Mouse (Mus musculus) heart, embryonic 14.5 days (tissue): Measurements from ENCODE around the gene Nsmce1. TPM values are rescaled to one million over a fixed set of nuclear protein-coding genes. Genes with fewer than 3 reads are reported as not detected.
A peak's percentile ranks its signal among the peaks of the same experiment; 100 is the strongest.

ENCODE experiments used
- ATAC-seq: fragments of 200-750 bp; cut with Nextera tagmentation; 2 replicates; pipeline ENCODE4 v1.8.0; 2017; ENCODE audit warnings: low read depth, moderate TSS enrichment; ENCODE audit not compliant: insufficient number of reproducible peaks, insufficient read depth, low FRiP score
- H3K27ac ChIP-seq, 2 experiments: fragments of 200-500 bp in 1 of 2; fragments of 300-500 bp in 1 of 2; sonication (generic) in 1 of 2; replicated peaks in 1 of 2; 2 replicates each; pipeline ENCODE4 v1.5.1; 2012 to 2014; ENCODE audit warnings: low read depth in 2 of 2, low read length in 2 of 2, control low read depth in 1 of 2, mild to moderate bottlenecking in 1 of 2, mixed read lengths in 1 of 2; ENCODE audit not compliant: control insufficient read depth in 1 of 2, insufficient read depth in 1 of 2
- H3K27me3 ChIP-seq: fragments of 300-500 bp; sonication (generic); 2 replicates; pipeline ENCODE4 v1.6.1; 2014; ENCODE audit warnings: mild to moderate bottlenecking, low read length, control low read depth; ENCODE audit not compliant: control insufficient read depth, insufficient read depth
- H3K36me3 ChIP-seq: fragments of 300-500 bp; sonication (generic); 2 replicates; pipeline ENCODE4 v1.6.1; 2014; ENCODE audit warnings: mild to moderate bottlenecking, control low read depth, low read length, mixed read lengths; ENCODE audit not compliant: control insufficient read depth, insufficient read depth
- H3K4me1 ChIP-seq, 2 experiments: fragments of 200-500 bp in 1 of 2; fragments of 300-500 bp in 1 of 2; sonication (generic) in 1 of 2; 2 replicates each; pipeline ENCODE4 v1.6.1; 2012 to 2014; ENCODE audit warnings: low read length in 2 of 2, control low read depth in 1 of 2, mixed read lengths in 1 of 2; ENCODE audit not compliant: control insufficient read depth in 2 of 2, insufficient read depth in 2 of 2
- H3K4me2 ChIP-seq: fragments of 300-500 bp; sonication (generic); 2 replicates; pipeline ENCODE4 v1.6.1; 2014; ENCODE audit warnings: mild to moderate bottlenecking, low read length
- H3K4me3 ChIP-seq, 2 experiments: fragments of 200-500 bp in 1 of 2; fragments of 300-500 bp in 1 of 2; sonication (generic) in 1 of 2; 2 replicates each; pipeline ENCODE4 v1.5.1; 2012 to 2014; ENCODE audit warnings: low read length in 2 of 2, mild to moderate bottlenecking in 2 of 2, control low read depth in 1 of 2, low read depth in 1 of 2, moderate library complexity in 1 of 2; ENCODE audit not compliant: control insufficient read depth in 1 of 2, insufficient read depth in 1 of 2
- H3K9ac ChIP-seq: fragments of 300-500 bp; sonication (generic); 2 replicates; pipeline ENCODE4 v1.6.1; 2014; ENCODE audit warnings: mild to moderate bottlenecking, low read length
- H3K9me3 ChIP-seq: fragments of 300-500 bp; sonication (generic); 2 replicates; pipeline ENCODE4 v1.6.1; 2016; ENCODE audit warnings: low read length, control low read depth; ENCODE audit not compliant: control insufficient read depth
- WGBS: fragments of 180-500 bp; shearing (Covaris S2); extraction: QIAGEN DNeasy Blood & Tissue Kit; methylation state at CpG from one replicate; pipeline ENCODE4 v1.1.7; 2014; 5-methylcytosine and 5-hydroxymethylcytosine counted together
- polyA plus RNA-seq: library from polyadenylated mRNA; unstranded; fragments of >200 nt; fragmentation: Nextera tagmentation; extraction: Ambion mirVana; gene quantifications from 2 replicates; pipeline ENCODE4 v1.2.1, GENCODE M21; 2014

Nsmce1 gene
- polyA plus RNA-seq, 1 experiment from 2014 or later: 120 TPM

DNA sequence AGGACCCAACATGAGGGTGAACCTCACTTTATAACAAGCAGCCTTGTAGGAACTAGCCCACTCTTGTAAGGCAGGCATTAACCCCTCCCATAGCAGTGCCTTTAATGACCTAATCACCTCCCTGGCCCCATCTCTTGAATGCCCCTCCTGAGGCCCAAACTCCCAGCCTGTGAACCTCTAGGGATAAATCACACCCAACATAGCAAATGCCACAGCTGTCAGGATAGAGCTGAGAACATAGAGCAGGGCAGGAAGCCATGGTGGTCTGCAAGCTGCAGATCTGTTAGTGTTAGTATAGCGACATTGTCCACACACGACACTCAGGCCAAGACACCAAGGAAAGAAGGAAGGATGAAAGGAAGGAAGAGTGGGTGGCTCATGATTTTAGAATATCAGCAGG, 40.3 kb downstream of the Nsmce1 start:
- WGBS: 73% methylated on average over 2 of the region's 2 CpGs

DNA sequence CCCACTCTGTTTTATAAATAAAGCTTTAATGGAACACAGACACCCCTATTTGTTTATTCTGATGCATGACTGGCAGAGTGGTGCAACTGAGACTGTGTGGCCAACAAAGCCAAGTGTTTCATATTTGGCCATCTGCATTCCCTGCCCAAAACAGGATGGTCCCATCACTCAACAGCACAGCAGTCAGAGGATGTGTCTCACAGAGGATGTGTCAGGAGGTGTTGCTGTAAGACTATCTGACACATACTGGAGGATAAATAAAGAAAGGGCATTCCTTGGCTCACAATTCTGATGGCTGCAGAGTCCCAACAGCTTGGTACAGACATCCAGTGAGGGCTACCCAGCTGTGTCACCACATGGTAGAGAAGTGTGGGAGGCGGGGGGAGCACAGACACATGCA, 40.7 kb downstream of the Nsmce1 start:
- H3K27me3 ChIP-seq: no peaks in the 10 kb centered on the region
- ATAC-seq: no peak
- peaks cover 24% of the 10 kb centered on the region; the same call in 1 of the 2 replicates for H3K36me3 ChIP-seq
- H3K4me3 ChIP-seq: no peak overlapping the region
- no peaks in the 10 kb centered on the region for H3K9me3 ChIP-seq
- peaks cover 0 to under 1% of the 10 kb centered on the region in 2 experiments; a peak in 1 of 4 replicates for H3K4me1 ChIP-seq
- no peak overlapping the region for H3K4me2 ChIP-seq
- no peak overlapping the region for H3K9ac ChIP-seq
- WGBS: 93% methylated on average over 1 of the region's 1 CpGs
- H3K27ac ChIP-seq: no peak overlapping the region

More for the DNA sequence above, 40.3 kb downstream of the Nsmce1 start:
- Histone ChIP-seq H3K9me3 (no peaks in the 10 kb centered on the region), H3K4me3 (no peak overlapping the region), H3K4me2 (no peak overlapping the region), H3K36me3 (peaks cover 28% of the 10 kb centered on the region; the same call in 1 of the 2 replicates), H3K4me1 (no peaks in the 10 kb centered on the region), H3K27ac (no peak overlapping the region), H3K27me3 (no peaks in the 10 kb centered on the region), H3K9ac (no peak overlapping the region)
- no peak for ATAC-seq

- 3% methylated on average over 61 of the region's 61 CpGs for WGBS
- Histone ChIP-seq H3K4me2 (peak within 1 kb of the TSS; percentile 80), H3K4me1 (peaks cover 11% of the 10 kb centered on the region in 2 experiments; a peak in 3 of 4 replicates), H3K36me3 (no peaks in the 10 kb centered on the region), H3K9ac (peak within 1 kb of the TSS; percentile 78), H3K27me3 (no peaks in the 10 kb centered on the region), H3K4me3 (peak within 1 kb of the TSS; percentile 58 to 82), H3K9me3 (no peaks in the 10 kb centered on the region), H3K27ac (peak within 1 kb of the TSS; percentile 93 to 99)
- peak; percentile 94 for ATAC-seq
These were observed 46.7 kb downstream of the Nsmce1 start, which contains the start of gene Kdm8 for GRCm38 (mm10) chr7:125444464-125445401. Kdm8 (plus strand) TSS chr7:125444676.

DNA sequence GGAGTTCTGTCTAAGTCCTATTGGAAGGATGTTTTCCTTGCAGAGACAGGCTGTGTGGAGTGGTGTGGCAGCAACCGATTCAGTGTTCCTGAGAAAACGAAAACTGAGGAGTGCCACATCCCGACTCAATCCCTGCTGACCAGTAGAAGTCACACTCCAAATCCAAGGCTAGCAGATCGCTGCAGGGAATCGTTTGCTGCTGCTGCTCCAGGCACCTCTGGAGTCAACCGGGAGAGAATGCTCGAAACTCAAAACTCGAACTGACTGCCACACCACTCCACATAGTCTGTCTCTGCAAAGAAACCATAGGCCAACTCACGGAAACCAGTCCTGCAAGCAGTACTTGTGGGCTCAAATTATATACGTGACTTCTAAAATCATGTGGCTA, 47.3 kb downstream of the Nsmce1 start:
- 23% methylated on average over 10 of the region's 10 CpGs for WGBS
- H3K4me3 ChIP-seq: peak overlapping the region; percentile 58 to 82
- H3K27ac ChIP-seq: peak overlapping the region; percentile 52 to 93
- H3K4me2 ChIP-seq: peak overlapping the region; percentile 80
- no peaks in the 10 kb centered on the region for H3K27me3 ChIP-seq
- ATAC-seq: no peak
- H3K36me3 ChIP-seq: no peaks in the 10 kb centered on the region
- 0 out of 2 replicates have a peak, but pooled peaks cover 6% of the 10 kb centered on the region for H3K9me3 ChIP-seq
- peak overlapping the region; percentile 78 for H3K9ac ChIP-seq
- peaks cover 11% of the 10 kb centered on the region in 2 experiments; a peak in 3 of 4 replicates for H3K4me1 ChIP-seq

- no peak overlapping the region for H3K27ac ChIP-seq
- no peaks in the 10 kb centered on the region for H3K27me3 ChIP-seq
- H3K9ac ChIP-seq: no peak overlapping the region
- H3K4me2 ChIP-seq: no peak overlapping the region
- no peak overlapping the region for H3K4me3 ChIP-seq
- no peak for ATAC-seq
- H3K9me3 ChIP-seq: 0 out of 2 replicates have a peak, but pooled peaks cover 7% of the 10 kb centered on the region
- WGBS: 63% methylated on average over 4 of the region's 4 CpGs
- H3K36me3 ChIP-seq: no peaks in the 10 kb centered on the region
- H3K4me1 ChIP-seq: peaks cover 11% of the 10 kb centered on the region in 2 experiments; a peak in 3 of 4 replicates
These were observed 49.1 kb downstream of the Nsmce1 start for GRCm38 (mm10) chr7:125442323-125442722.

DNA sequence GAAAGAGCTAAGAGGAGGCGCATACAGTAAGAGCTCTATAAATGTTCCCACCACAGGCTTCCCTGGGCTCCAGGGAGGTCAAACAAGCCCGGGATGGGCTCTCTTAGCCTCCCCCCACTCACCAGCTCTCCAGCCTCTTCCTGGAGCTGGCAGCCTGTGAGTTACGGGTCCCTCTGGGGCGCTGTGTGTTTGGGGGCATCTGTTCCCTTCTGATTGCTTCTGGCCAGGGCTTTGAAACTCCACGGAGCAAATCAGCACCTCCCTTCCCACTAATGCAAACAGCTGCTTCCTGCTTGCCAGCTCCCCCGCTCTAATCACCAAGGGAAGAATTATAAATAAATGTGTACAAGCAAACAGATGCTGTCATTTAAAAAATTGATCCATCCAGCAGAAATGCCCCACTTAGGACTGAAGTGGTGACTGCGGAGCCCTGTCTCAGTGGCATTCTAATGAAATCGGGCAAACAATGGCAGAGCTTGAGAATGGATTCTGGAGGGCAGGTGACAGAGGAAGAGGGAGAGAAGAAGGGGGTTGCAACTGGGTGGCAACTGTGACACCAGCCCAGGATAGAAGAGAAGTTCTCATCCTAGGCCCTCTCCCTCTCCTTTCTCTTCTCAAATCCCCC, 56.6 kb downstream of the Nsmce1 start:
- Histone ChIP-seq H3K4me2 (no peak overlapping the region), H3K27ac (no peak overlapping the region), H3K9me3 (0 out of 2 replicates have a peak, but pooled peaks cover 7% of the 10 kb centered on the region), H3K4me3 (no peak overlapping the region), H3K36me3 (no peaks in the 10 kb centered on the region), H3K4me1 (no peaks in the 10 kb centered on the region; a peak in 1 of 4 replicates), H3K9ac (no peak overlapping the region), H3K27me3 (no peaks in the 10 kb centered on the region)
- WGBS: 57% methylated on average over 8 of the region's 8 CpGs
- no peak for ATAC-seq

DNA sequence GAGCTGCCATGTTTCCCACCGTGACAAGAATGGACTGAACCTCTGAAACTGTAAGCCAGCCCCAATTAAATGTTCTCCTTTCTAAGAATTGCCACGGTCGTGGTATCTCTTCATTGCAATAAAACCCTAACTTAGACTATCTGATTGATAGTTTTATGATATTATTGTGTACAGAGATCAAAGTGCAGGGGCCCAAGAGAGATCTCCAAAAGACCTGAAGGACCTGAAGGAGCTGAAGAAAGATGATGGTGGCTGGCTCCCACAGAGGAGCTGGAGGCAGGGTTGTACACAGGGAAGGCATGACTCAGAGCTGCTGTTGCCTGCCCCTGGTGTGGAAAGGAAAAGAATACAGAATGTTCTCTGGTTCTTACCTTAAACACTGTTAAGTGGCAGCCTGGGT, 57.5 kb downstream of the Nsmce1 start:
- Histone ChIP-seq H3K27me3 (no peaks in the 10 kb centered on the region), H3K9ac (no peak overlapping the region), H3K4me2 (no peak overlapping the region), H3K9me3 (no peaks in the 10 kb centered on the region), H3K4me1 (no peaks in the 10 kb centered on the region; a peak in 1 of 4 replicates), H3K4me3 (no peak overlapping the region), H3K27ac (no peak overlapping the region), H3K36me3 (no peaks in the 10 kb centered on the region)
- 86% methylated on average over 3 of the region's 3 CpGs for WGBS
- ATAC-seq: no peak
